Mouse (Mus musculus): ENCODE data around the gene Sdr9c7. TPM values are rescaled to one million over a fixed set of nuclear protein-coding genes. Genes with fewer than 3 reads are reported as not detected.
"Not testable (repeated sequence)": the region's sequence is repeated elsewhere in the genome, so short reads cannot be mapped to it uniquely, and the experiment has no call there.

Gene Sdr9c7
- polyA plus RNA-seq, 2 experiments from 2014 or later: not detected

GRCm38 (mm10) chr10:127907386-127907951 is 9.2 kb downstream of the Sdr9c7 start:
- no peak for ATAC-seq

GRCm38 (mm10) chr10:127915578-127915977 is 17.3 kb downstream of the Sdr9c7 start:
- no peak for ATAC-seq

- not testable (repeated sequence) for ATAC-seq
Measured at GRCm38 (mm10) chr10:127917183-127917582, 18.9 kb downstream of the Sdr9c7 start.

- ATAC-seq: no peak
Measured at GRCm38 (mm10) chr10:127917651-127918050, 19.3 kb downstream of the Sdr9c7 start.

GRCm38 (mm10) chr10:127922241-127922640 is 23.9 kb downstream of the Sdr9c7 start:
- ATAC-seq: no peak

GRCm38 (mm10) chr10:127923024-127923423 is 24.7 kb downstream of the Sdr9c7 start:
- ATAC-seq: no peak

GRCm38 (mm10) chr10:127924597-127925378 is 26.5 kb downstream of the Sdr9c7 start:
- no peak for ATAC-seq

- ATAC-seq: no peak
Measured at GRCm38 (mm10) chr10:127927737-127928136, 29.4 kb downstream of the Sdr9c7 start.

GRCm38 (mm10) chr10:127932290-127932926 is 34.1 kb downstream of the Sdr9c7 start:
- no peak for ATAC-seq

GRCm38 (mm10) chr10:127936271-127936670 is 38.0 kb downstream of the Sdr9c7 start:
- ATAC-seq: no peak

- ATAC-seq: no peak
Measured at GRCm38 (mm10) chr10:127936747-127937409, 38.6 kb downstream of the Sdr9c7 start.

- no peak for ATAC-seq
Measured at GRCm38 (mm10) chr10:127937428-127938010, 39.2 kb downstream of the Sdr9c7 start.

GRCm38 (mm10) chr10:127939667-127940066 is 41.3 kb downstream of the Sdr9c7 start:
- not testable (repeated sequence) for ATAC-seq

- peak; percentile 53 for ATAC-seq
Measured at GRCm38 (mm10) chr10:127945432-127946064, 47.2 kb downstream of the Sdr9c7 start.

- ATAC-seq: no peak
Measured at GRCm38 (mm10) chr10:127949596-127950130, 51.3 kb downstream of the Sdr9c7 start.

GRCm38 (mm10) chr10:127951390-127951789 is 53.1 kb downstream of the Sdr9c7 start:
- ATAC-seq: no peak

- no peak for ATAC-seq
Measured at GRCm38 (mm10) chr10:127951821-127952220, 53.5 kb downstream of the Sdr9c7 start.

- no peak for ATAC-seq
Measured at GRCm38 (mm10) chr10:127955034-127955433, 56.7 kb downstream of the Sdr9c7 start.

- no peak for ATAC-seq
Measured at GRCm38 (mm10) chr10:127956168-127956816, 58.0 kb downstream of the Sdr9c7 start.

GRCm38 (mm10) chr10:127959161-127959679 is 60.9 kb downstream of the Sdr9c7 start:
- no peak for ATAC-seq
